Mouse (Mus musculus) liver, adult 2 months (tissue): ENCODE measurements at regions not wholly inside any gene's neighbourhood (a gene's known extent, or its start where the extent isn't known, plus 50 kb on each side); places are given as distances from the start of the nearest gene placed in this dataset.

Experiments used
- CTCF ChIP-seq: fragments of 200-500 bp; IDR thresholded peaks from 2 replicates; pipeline ENCODE4 v1.5.1; 2011; ENCODE audit warnings: low read depth, low read length, control low read depth
- POLR2A ChIP-seq: fragments of 200-500 bp; IDR thresholded peaks from 2 replicates; pipeline ENCODE4 v1.6.1; 2011; ENCODE audit warnings: low read length, control low read depth; ENCODE audit not compliant: insufficient read depth; ENCODE audit errors: extremely low read depth

DNA sequence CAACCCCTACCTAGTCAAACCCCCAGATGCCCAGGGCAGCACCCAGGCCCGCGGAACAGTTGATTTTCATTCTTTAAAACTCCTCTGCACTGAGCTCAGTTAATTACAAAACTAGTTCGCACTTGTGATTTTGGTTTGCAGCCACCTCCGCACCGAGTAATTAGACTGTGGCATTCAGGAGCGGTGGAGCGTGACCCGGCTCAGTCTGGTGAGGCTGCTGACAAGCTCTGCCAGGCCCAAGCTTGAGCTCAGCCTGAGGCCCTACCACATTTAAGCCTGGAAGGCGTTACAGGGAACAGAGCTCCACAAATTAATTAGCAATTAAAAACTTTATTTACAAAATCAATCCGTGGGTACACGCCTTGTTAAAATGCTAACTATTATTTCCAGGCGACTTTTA lies 132.0 kb upstream of the Zdhhc25 start:
- TF ChIP-seq CTCF: no peak
- no peak for TF ChIP-seq POLR2A
